Mouse (Mus musculus): ENCODE data around the gene Gm2174.

Gm2174 gene

GRCm38 (mm10) chrX:56447524-56448015 is at the start of gene Gm2174:
Gene Gm2174 (plus strand): TSS chrX:56447965.
- CTCF ChIA-PET, result no interaction called here

GRCm38 (mm10) chrX:56404646-56405045 is 43.1 kb upstream of the Gm2174 start:
- CTCF ChIA-PET, result no interaction called here

- CTCF ChIA-PET, result no interaction called here
Measured at GRCm38 (mm10) chrX:56405482-56405881, 42.3 kb upstream of the Gm2174 start.

GRCm38 (mm10) chrX:56406128-56406527 is 41.6 kb upstream of the Gm2174 start:
- CTCF ChIA-PET, result no interaction called here

- CTCF ChIA-PET, result no interaction called here
Measured at GRCm38 (mm10) chrX:56416277-56416676, 31.5 kb upstream of the Gm2174 start.

- CTCF ChIA-PET, result no interaction called here
Measured at GRCm38 (mm10) chrX:56417541-56417940, 30.2 kb upstream of the Gm2174 start.

GRCm38 (mm10) chrX:56430601-56431000 is 17.2 kb upstream of the Gm2174 start:
- CTCF ChIA-PET, result no interaction called here

- CTCF ChIA-PET, result no interaction called here
Measured at GRCm38 (mm10) chrX:56435758-56436283, 11.9 kb upstream of the Gm2174 start.

GRCm38 (mm10) chrX:56446487-56447428 is 1.0 kb upstream of the Gm2174 start:
- CTCF ChIA-PET, result no interaction called here

GRCm38 (mm10) chrX:56454671-56455371 is 7.1 kb downstream of the Gm2174 start, which contains the start of gene Ints6l:
Gene Ints6l (plus strand): TSS chrX:56454857.
- CTCF ChIA-PET, result no interaction called here

GRCm38 (mm10) chrX:56455372-56456246 is 7.8 kb downstream of the Gm2174 start:
- CTCF ChIA-PET, result no interaction called here

- CTCF ChIA-PET, result no interaction called here
Measured at GRCm38 (mm10) chrX:56456379-56456778, 8.6 kb downstream of the Gm2174 start.

- CTCF ChIA-PET, result no interaction called here
Measured at GRCm38 (mm10) chrX:56462020-56462933, 14.5 kb downstream of the Gm2174 start.

GRCm38 (mm10) chrX:56464906-56465305 is 17.1 kb downstream of the Gm2174 start:
- CTCF ChIA-PET, result no interaction called here

- CTCF ChIA-PET, result no interaction called here
Measured at GRCm38 (mm10) chrX:56467688-56468087, 19.9 kb downstream of the Gm2174 start.

GRCm38 (mm10) chrX:56468422-56468821 is 20.7 kb downstream of the Gm2174 start:
- CTCF ChIA-PET, result no interaction called here

GRCm38 (mm10) chrX:56474035-56474434 is 26.3 kb downstream of the Gm2174 start:
- CTCF ChIA-PET, result no interaction called here

- CTCF ChIA-PET, result interaction anchor here (0.8 kb wide), 1 partner anchor 50 kb away, joined by 3 read pairs; no protein-coding TSS in a partner anchor
Measured at GRCm38 (mm10) chrX:56477553-56477952, 29.8 kb downstream of the Gm2174 start.

GRCm38 (mm10) chrX:56481906-56482305 is 34.1 kb downstream of the Gm2174 start:
- CTCF ChIA-PET, result no interaction called here

- CTCF ChIA-PET, result interaction anchor here (0.6 to 1.3 kb wide), 2 partner anchors 58 to 62 kb away, joined by 3 to 4 read pairs; no protein-coding TSS in a partner anchor
Measured at GRCm38 (mm10) chrX:56489758-56490157, 42.0 kb downstream of the Gm2174 start.

Measured in spleen, embryonic (tissue).